Mouse (Mus musculus): Measurements from ENCODE around the gene Fam90a1a.
A peak's percentile ranks its signal among the peaks of the same experiment; 100 is the strongest.
"Not testable (repeated sequence)": the region's sequence is repeated elsewhere in the genome, so short reads cannot be mapped to it uniquely, and the experiment has no call there.

Gene Fam90a1a

GRCm38 (mm10) chr8:21958414-21958813 lies at the start of gene Fam90a1a:
Fam90a1a (plus strand) TSS chr8:21958714.
- no peak for DNase-seq

- no peak for DNase-seq
Observed at GRCm38 (mm10) chr8:21911931-21912330, 46.6 kb upstream of the Fam90a1a start.

DNA sequence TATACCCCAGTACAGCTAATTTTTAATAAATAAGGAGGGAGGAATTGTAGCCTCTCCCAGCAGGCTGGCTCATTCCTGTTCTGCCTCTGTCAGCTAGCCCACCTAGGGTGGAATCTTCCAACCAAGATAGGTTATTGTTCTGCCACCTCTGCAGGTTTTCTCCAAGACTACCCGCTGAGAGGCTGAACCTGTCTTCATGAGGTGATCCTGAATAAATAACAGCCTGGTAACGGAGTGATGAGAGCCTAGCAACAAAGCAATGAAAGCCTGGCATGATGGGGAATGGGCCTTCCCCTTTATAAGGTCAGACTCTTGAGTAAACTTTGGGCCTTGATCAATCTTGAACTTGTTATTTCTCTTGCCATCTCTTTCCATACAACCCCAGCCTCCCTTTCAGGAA lies 46.0 kb upstream of the Fam90a1a start:
- no peak for DNase-seq

DNA sequence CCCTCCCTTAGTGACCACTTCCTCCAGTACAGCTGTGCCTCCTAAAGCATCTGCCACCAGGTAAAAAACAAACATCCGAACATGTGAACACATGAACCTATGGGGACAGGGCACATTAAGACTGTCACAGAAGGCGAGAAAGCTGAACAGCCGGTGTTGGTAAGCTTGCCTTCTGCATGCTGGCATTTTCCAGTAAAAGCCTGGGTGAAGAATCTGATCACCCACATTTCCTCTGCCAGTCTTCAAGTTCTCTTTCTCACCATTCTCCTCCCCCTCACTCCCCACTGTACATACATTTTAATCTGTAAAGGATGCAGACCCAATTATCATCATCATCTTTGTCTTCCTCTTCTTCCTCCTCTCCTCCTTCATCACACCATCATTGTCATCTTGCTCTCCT lies 42.9 kb upstream of the Fam90a1a start:
- DNase-seq, result no peak

- DNase-seq, result not testable (repeated sequence)
Observed at GRCm38 (mm10) chr8:21930754-21931153, 27.8 kb upstream of the Fam90a1a start.

DNA sequence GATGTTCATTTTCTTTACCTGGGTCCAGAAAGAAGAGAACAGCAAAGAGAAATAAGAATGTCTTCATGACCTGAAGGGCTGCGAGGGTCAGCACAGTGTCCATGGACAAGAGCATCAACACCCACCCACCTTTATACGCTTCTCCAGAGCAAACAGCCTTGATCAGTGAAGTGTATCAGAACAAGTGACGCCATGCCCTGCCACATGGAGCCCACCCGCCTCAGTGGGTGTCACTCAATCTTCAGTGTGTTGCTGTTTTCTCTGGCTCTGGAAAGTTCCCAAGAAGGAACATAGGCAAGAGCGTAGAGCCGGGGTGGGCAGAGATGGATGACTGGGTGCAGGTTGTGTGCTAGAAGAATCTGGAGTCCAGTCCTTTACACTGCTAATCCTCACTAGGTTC lies 25.9 kb upstream of the Fam90a1a start, which contains the start of gene Defb15:
Gene Defb15, minus strand, starts transcription at position 101 of the 400 bp plus-strand sequence.
- DNase-seq, result no peak

DNA sequence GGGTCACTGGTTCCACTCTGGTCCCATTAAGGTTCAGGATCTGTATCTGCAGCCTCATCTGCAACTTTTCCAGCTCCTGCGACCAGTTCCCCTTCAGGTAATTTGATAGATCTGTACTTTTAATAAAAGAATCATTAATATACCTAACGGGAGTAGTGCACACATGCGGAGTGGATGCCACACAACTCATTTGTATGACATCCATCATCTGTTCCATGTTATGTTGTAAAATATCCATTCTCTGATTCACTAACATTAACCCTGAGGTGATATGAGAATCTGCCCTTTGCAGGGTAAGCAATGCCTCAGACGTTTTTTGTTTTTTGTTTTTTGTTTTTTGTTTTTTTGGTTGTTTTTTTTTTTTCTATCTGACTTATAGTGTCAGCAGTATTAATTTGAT lies 20.5 kb upstream of the Fam90a1a start, which contains the start of gene Defb35:
Gene Defb35, plus strand, starts transcription at position 301 of the 400 bp plus-strand sequence.
- not testable (repeated sequence) for DNase-seq

DNA sequence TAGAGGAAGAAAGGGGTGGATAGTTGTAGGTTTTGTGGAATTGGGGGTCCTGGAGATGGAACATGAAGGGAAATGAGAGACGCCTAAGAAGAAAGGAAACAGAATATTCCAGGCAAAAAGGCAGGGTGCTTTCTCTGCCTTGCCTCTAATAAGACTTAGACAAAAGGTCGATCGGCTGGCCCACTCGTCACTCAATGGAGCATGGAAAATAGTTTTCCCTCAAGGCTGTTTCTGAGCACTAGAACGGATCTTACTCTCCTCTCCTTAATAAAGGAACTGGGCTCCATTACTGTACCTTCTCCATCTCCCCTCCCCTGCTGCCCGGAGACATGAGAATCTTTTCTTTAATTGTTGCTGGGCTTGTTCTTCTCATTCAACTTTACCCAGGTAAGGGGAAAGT lies 12.1 kb upstream of the Fam90a1a start, which contains the start of gene Defb13:
Gene Defb13, plus strand, starts transcription at position 301 of the 400 bp plus-strand sequence.
- DNase-seq, result no peak

GRCm38 (mm10) chr8:21947311-21948017 lies 11.1 kb upstream of the Fam90a1a start:
- no peak for DNase-seq

DNA sequence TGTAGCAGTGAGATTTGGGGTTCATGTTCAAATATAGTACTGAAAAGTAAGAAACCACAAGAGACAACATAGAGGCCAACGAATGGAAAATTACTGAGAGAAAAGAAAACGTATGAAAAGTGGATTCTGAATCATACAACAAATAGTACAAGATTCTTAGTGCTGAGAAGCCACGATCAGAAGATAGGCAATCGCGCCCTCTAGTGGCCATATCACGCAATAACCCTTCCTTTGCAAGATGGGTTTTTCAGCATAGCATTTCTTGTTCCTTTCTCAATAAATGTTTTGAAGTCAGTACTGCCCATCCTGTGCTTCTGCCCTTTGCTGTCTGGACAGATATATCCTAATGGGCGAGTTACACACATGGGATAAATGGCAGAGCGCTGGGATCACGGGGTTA lies 3.2 kb upstream of the Fam90a1a start:
- peak; percentile 10 to 13 for DNase-seq

DNA sequence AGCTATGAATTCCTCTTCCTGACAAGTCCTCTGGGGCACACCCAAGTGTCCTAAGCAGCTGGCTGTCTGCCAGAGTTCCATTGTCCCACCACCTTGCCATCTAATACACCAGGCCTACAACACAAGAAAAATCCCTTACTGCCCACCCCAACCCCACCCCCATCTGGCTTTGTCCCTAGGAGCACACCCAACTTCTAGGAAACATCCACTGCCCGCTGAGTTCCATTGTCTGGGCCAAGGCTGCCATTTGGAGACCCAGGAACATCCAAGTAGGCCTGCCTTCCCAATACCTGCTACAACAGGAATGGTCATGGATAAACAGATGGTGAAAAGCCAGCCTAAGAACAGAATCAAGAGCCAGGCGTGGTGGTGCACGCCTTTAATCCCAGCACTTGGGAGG lies 2.2 kb upstream of the Fam90a1a start:
- DNase-seq, result no peak

GRCm38 (mm10) chr8:21966646-21967045 lies 8.1 kb downstream of the Fam90a1a start:
- DNase-seq, result no peak

DNA sequence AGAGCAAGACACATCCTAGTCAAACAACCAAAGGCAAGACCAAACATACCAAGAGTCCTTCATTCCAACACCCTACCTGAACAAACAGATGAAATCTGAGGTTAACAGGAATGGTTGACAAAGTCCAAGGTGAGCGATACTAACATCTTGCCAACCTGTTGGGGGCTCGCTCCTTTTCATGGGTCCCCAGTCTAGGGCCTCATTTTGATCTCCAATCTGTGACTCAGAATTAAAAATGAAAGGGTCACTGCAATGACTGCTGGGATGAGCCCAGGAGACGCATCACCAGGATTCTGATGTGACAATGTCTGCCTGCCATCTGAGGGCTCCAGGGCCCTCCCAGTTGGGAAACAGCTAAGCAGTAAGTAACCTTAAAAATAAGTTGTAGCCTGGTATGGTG lies 11.0 kb downstream of the Fam90a1a start, which contains the start of gene Ccdc70:
Gene Ccdc70, plus strand, starts transcription at position 301 of the 400 bp plus-strand sequence.
- no peak for DNase-seq

- no peak for DNase-seq
Observed at GRCm38 (mm10) chr8:21978193-21978592, 19.7 kb downstream of the Fam90a1a start.

- no peak for DNase-seq
Observed at GRCm38 (mm10) chr8:21981664-21982337, 23.3 kb downstream of the Fam90a1a start.

- peak; percentile 4 to 11 for DNase-seq
Observed at GRCm38 (mm10) chr8:21992184-21992583, 33.7 kb downstream of the Fam90a1a start.

DNA sequence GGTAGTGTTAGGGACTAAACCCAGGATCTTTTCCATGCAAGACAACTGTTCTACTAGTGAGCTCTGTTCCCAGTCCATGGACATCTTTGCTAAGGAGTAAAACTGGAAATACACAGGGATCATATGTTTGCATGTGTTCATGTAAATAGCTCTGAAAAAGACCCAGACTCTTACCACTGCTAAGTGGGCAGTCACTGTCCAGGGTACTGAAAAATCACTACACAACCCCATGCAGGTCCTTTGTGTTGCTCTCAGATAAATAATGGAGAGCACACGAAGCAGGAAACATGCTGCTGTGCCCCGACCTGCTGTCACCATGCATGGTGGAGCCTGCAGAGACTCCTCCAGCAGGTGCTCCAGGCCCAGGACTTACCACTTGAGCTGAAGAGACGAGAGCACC lies 36.7 kb downstream of the Fam90a1a start:
- DNase-seq, result no peak

GRCm38 (mm10) chr8:22004750-22005522 lies 46.4 kb downstream of the Fam90a1a start:
- DNase-seq, result no peak

DNA sequence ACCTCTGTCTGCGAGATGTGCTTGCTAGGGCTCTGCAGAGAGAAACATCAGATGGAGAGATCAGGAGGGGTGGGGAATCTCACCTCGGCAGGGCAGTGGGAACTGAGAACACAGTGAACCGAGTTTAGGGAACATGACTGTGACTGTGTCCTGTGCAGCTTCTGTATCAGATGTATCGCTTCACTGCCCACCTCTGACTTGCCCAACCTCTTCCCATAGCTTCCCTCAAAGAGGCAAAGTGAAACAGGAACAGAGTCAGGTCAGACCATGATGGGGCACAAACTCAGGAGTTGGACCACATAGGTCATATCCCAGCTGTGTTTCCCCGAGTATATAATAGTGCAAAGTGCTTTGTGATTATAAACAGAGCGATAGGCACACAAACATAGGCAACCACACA lies 47.9 kb downstream of the Fam90a1a start:
- DNase-seq, result no peak

- DNase-seq, result no peak
Observed at GRCm38 (mm10) chr8:22009403-22009802, 50.9 kb downstream of the Fam90a1a start.

GRCm38 (mm10) chr8:22013034-22013707 lies 54.7 kb downstream of the Fam90a1a start:
- DNase-seq, result peak; percentile 3 to 26
